Mouse (Mus musculus): ENCODE measurements around the gene Bcar1. TPM values are rescaled to one million over a fixed set of nuclear protein-coding genes. Genes with fewer than 3 reads are reported as not detected.

Bcar1 gene
- total and polyA plus RNA-seq, 3 experiments = 19.1 to 31.3 (median 21.1) TPM

DNA sequence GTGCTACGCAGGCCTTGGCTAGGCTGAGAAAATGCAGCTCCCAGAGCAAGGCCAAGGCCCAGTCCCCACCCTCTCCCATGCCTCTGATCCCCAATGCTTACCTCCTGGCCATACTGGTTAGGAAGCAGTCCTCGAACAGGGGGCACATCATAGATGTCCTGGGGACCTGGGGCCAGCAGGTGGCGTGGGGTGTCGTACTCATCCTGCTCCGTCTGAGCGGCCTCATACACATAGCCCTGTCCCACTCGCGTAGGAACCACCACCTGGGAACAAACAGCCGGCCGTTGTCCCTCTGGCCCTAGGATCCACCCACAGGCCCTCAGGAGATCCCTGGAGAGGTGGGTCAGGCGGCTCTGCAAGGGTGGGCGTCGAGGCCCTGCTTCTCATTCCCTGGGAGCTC, 28.1 kb downstream of the Bcar1 start:
- Histone ChIP-seq H3K36me3 (ENCODE audit: control insufficient read depth, insufficient read depth, low read length) (no peaks in the 10 kb centered on the region), H3K79me2 (replicated peaks; ENCODE audit: control insufficient read depth, insufficient read depth, low read length) (no peaks in the 10 kb centered on the region), H3K27me3 (ENCODE audit: control insufficient read depth, insufficient read depth, low read length) (no peaks in the 10 kb centered on the region), H3K4me1 (ENCODE audit: control insufficient read depth, insufficient read depth, low read length) (peaks cover 19% of the 10 kb centered on the region), H3K9ac (ENCODE audit: low read depth, low read length) (no peak overlapping the region), H3K27ac (no peak overlapping the region; the same call in 1 of the 2 replicates), H3K4me3 (no peak overlapping the region)
- intact Hi-C loops (cut with DNase I) = loop anchor here (5.0 kb wide), 1 partner anchor 67 kb away; no protein-coding TSS in a partner anchor
- DNase-seq = no peak
- TF ChIP-seq CTCF (IDR thresholded peaks at IDR 0.05) (peak; percentile 31; the same call in 1 of the 2 replicates), POLR2A (IDR thresholded peaks at IDR 0.05; ENCODE audit: insufficient read depth, low read depth, low read length) (no peak)
- 87% methylated on average over 13 of the region's 13 CpGs for WGBS

DNA sequence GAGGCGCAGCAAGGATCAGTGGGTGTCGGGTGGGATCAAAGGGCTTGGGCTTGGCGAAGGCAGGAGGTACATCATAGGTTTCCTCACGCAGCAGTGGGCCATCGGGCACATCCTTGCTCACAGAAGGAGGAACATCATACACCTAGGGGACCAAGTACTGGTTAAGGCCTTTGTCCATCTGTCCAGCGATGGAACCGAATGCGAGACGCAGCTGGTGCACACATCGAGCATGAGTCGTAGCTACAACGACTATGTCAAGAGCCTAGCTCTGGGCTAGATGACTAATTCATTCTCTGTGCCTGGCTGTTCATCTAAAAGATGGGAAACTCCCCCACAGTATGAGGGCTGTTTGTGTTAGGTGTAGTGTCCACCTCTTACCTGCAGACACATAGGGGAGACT, 29.3 kb downstream of the Bcar1 start:
- no peak for TF ChIP-seq POLR2A (IDR thresholded peaks at IDR 0.05; ENCODE audit: insufficient read depth, low read depth, low read length)
- no peak for TF ChIP-seq CTCF (IDR thresholded peaks at IDR 0.05)
- no peak for TF ChIP-seq EP300 (IDR thresholded peaks at IDR 0.05; ENCODE audit: insufficient read depth, low read depth, low read length)
- H3K27ac ChIP-seq = no peak overlapping the region
- no peaks in the 10 kb centered on the region for H3K27me3 ChIP-seq (ENCODE audit: control insufficient read depth, insufficient read depth, low read length)
- intact Hi-C loops (cut with DNase I) = no loop called here
- no peaks in the 10 kb centered on the region for H3K36me3 ChIP-seq (ENCODE audit: control insufficient read depth, insufficient read depth, low read length)
- DNase-seq = no peak
- H3K4me1 ChIP-seq (ENCODE audit: control insufficient read depth, insufficient read depth, low read length) = peaks cover 19% of the 10 kb centered on the region
- H3K9ac ChIP-seq (ENCODE audit: low read depth, low read length) = no peak overlapping the region
- H3K4me3 ChIP-seq = no peak overlapping the region
- 89% methylated on average over 12 of the region's 12 CpGs for WGBS
- no peaks in the 10 kb centered on the region for H3K79me2 ChIP-seq (replicated peaks; ENCODE audit: control insufficient read depth, insufficient read depth, low read length)

DNA sequence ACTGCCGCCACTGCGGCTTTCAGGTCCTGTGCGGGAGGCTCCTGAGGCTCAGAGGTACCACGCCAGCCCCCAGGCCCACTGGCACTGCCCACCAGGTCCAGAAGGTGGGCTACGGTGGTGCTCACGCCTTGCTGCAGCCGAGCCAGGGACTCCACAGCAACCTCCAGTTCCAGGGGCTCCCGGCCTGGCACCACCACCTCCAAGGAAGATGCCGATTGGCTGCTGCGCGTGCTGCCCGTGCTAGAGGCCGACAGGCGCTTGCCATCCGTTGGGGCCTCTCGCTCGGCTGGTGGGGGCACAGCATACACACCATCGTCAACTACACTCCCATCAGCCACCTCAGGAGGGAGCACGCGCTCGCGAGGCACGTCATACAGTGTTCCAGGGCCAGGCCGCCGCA, 29.8 kb downstream of the Bcar1 start:
- no peak overlapping the region for H3K9ac ChIP-seq (ENCODE audit: low read depth, low read length)
- H3K36me3 ChIP-seq (ENCODE audit: control insufficient read depth, insufficient read depth, low read length) = no peaks in the 10 kb centered on the region
- H3K27ac ChIP-seq = no peak overlapping the region
- peaks cover 19% of the 10 kb centered on the region for H3K4me1 ChIP-seq (ENCODE audit: control insufficient read depth, insufficient read depth, low read length)
- intact Hi-C loops (cut with DNase I) = loop anchor here (2.0 kb wide), 3 partner anchors 33 to 111 kb away; no protein-coding TSS in a partner anchor
- WGBS = 94% methylated on average over 25 of the region's 25 CpGs
- DNase-seq = no peak
- no peak overlapping the region for H3K4me3 ChIP-seq
- TF ChIP-seq EP300 (IDR thresholded peaks at IDR 0.05; ENCODE audit: insufficient read depth, low read depth, low read length) = no peak
- TF ChIP-seq POLR2A (IDR thresholded peaks at IDR 0.05; ENCODE audit: insufficient read depth, low read depth, low read length) = no peak
- TF ChIP-seq CTCF (IDR thresholded peaks at IDR 0.05) = no peak
- no peaks in the 10 kb centered on the region for H3K27me3 ChIP-seq (ENCODE audit: control insufficient read depth, insufficient read depth, low read length)
- H3K79me2 ChIP-seq (replicated peaks; ENCODE audit: control insufficient read depth, insufficient read depth, low read length) = no peaks in the 10 kb centered on the region

DNA sequence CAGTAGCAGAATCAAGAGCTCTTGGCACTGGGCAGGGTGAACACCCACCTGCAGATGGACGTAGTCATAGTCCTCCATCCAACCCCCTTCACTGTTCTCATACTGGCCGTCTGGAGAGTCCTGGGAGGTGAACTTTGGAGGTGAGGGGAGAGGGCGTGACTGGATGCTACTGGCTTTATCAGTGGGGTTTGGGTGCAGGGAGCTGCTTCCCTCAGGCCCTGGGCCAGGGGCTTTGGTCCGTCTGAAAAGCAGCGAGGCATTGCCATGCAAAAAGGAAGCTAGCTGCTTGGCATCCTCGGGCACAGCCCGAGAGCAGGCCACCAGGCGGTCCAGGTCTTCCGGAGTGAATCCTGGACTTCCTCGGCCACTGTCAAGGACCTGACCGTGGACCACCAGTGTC, 30.3 kb downstream of the Bcar1 start:
- intact Hi-C loops (cut with DNase I) = loop anchor here (2.0 kb wide), 3 partner anchors 34 to 112 kb away; no protein-coding TSS in a partner anchor
- Histone ChIP-seq H3K4me3 (no peak overlapping the region), H3K27ac (no peak overlapping the region), H3K27me3 (ENCODE audit: control insufficient read depth, insufficient read depth, low read length) (no peaks in the 10 kb centered on the region), H3K9ac (ENCODE audit: low read depth, low read length) (no peak overlapping the region), H3K4me1 (ENCODE audit: control insufficient read depth, insufficient read depth, low read length) (peaks cover 18% of the 10 kb centered on the region), H3K79me2 (replicated peaks; ENCODE audit: control insufficient read depth, insufficient read depth, low read length) (no peaks in the 10 kb centered on the region), H3K36me3 (ENCODE audit: control insufficient read depth, insufficient read depth, low read length) (no peaks in the 10 kb centered on the region)
- WGBS = 85% methylated on average over 11 of the region's 11 CpGs
- DNase-seq = no peak
- TF ChIP-seq POLR2A (IDR thresholded peaks at IDR 0.05; ENCODE audit: insufficient read depth, low read depth, low read length) (no peak), EP300 (IDR thresholded peaks at IDR 0.05; ENCODE audit: insufficient read depth, low read depth, low read length) (no peak), CTCF (IDR thresholded peaks at IDR 0.05) (no peak)

DNA sequence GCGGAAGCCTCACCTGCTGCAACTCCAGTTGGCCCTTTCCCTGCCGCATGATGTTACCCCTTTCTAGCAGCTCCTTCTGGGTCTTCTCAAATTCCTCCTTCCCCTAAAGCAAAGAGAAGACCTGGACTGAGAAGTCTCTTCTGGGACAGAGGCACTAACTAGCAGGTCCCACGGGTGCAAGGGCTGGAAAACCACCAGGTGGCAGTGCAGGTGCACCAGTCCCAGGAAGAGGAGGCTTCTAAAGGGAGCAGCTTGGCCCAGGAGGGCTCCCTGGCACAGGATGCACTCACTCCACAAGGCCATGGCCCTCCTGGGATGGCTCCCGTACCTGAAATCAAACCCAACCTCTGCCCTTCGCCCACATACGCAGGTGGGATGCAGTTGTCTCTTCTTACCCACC, 31.0 kb downstream of the Bcar1 start:
- no peak overlapping the region for H3K27ac ChIP-seq
- H3K27me3 ChIP-seq (ENCODE audit: control insufficient read depth, insufficient read depth, low read length) = no peaks in the 10 kb centered on the region
- no peak overlapping the region for H3K9ac ChIP-seq (ENCODE audit: low read depth, low read length)
- WGBS = 77% methylated on average over 6 of the region's 6 CpGs
- peaks cover 11% of the 10 kb centered on the region for H3K4me1 ChIP-seq (ENCODE audit: control insufficient read depth, insufficient read depth, low read length)
- H3K4me3 ChIP-seq = no peak overlapping the region
- no peaks in the 10 kb centered on the region for H3K79me2 ChIP-seq (replicated peaks; ENCODE audit: control insufficient read depth, insufficient read depth, low read length)
- peak; percentile 60 to 74 for DNase-seq
- TF ChIP-seq POLR2A (IDR thresholded peaks at IDR 0.05; ENCODE audit: insufficient read depth, low read depth, low read length) (no peak), EP300 (IDR thresholded peaks at IDR 0.05; ENCODE audit: insufficient read depth, low read depth, low read length) (peak; percentile 74; the same call in 1 of the 2 replicates), CTCF (IDR thresholded peaks at IDR 0.05) (peak; percentile 87)
- no peaks in the 10 kb centered on the region for H3K36me3 ChIP-seq (ENCODE audit: control insufficient read depth, insufficient read depth, low read length)
- intact Hi-C loops (cut with DNase I) = loop anchor here (2.0 kb wide), 3 partner anchors 34 to 112 kb away; no protein-coding TSS in a partner anchor

- no peaks in the 10 kb centered on the region for H3K36me3 ChIP-seq (ENCODE audit: control insufficient read depth, insufficient read depth, low read length)
- no peaks in the 10 kb centered on the region for H3K79me2 ChIP-seq (replicated peaks; ENCODE audit: control insufficient read depth, insufficient read depth, low read length)
- TF ChIP-seq EP300 (IDR thresholded peaks at IDR 0.05; ENCODE audit: insufficient read depth, low read depth, low read length) (no peak), POLR2A (IDR thresholded peaks at IDR 0.05; ENCODE audit: insufficient read depth, low read depth, low read length) (no peak), CTCF (IDR thresholded peaks at IDR 0.05) (no peak)
- no peak overlapping the region for H3K4me3 ChIP-seq
- DNase-seq = no peak
- no peaks in the 10 kb centered on the region for H3K27me3 ChIP-seq (ENCODE audit: control insufficient read depth, insufficient read depth, low read length)
- H3K4me1 ChIP-seq (ENCODE audit: control insufficient read depth, insufficient read depth, low read length) = peaks cover 8% of the 10 kb centered on the region
- no peak overlapping the region for H3K27ac ChIP-seq
- intact Hi-C loops (cut with DNase I) = loop anchor here (2.0 kb wide), 3 partner anchors 35 to 113 kb away; no protein-coding TSS in a partner anchor
- WGBS = 77% methylated on average over 9 of the region's 9 CpGs
- no peak overlapping the region for H3K9ac ChIP-seq (ENCODE audit: low read depth, low read length)
Observed at GRCm38 (mm10) chr8:111712135-111712534, 31.5 kb downstream of the Bcar1 start.
